Mouse (Mus musculus): Measurements from ENCODE around the gene Usp30. TPM values are rescaled to one million over a fixed set of nuclear protein-coding genes. Genes with fewer than 3 reads are reported as not detected.
A peak's percentile ranks its signal among the peaks of the same experiment; 100 is the strongest.

The Usp30 gene
- polyA plus RNA-seq, 1 experiment from 2014 or later, result 10.8 TPM

DNA sequence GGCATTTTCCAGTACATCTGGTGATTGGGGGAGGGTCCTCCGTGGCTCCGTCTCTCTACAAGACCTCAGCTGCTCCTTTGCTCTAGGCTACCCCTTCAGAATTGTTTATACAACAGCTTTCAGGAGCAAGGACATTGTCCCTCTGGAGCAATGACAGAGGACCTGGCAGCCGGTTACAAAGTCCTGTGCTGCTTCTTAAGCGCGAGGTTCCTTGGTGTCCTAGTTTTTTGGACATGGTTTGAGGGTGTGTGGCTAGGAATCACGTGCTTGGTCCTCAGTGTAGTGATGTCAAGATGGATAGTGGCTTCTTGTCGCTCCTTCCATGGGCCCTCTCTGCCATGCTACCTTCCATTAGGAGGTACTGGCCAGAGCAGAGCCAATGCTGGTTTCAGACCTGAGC, 30.9 kb upstream of the Usp30 start:
- DNase-seq (no peak), ATAC-seq (ENCODE audit: insufficient read depth) (no peak)
- no peak overlapping the region for H3K27ac ChIP-seq (ENCODE audit: low read depth)
- H3K4me1 ChIP-seq (ENCODE audit: insufficient read depth), result no peaks in the 10 kb centered on the region
- no peak for TF ChIP-seq CTCF (IDR thresholded peaks at IDR 0.05; ENCODE audit: low read depth)
- 62% methylated on average over 7 of the region's 7 CpGs for WGBS
- no peaks in the 10 kb centered on the region for H3K9me3 ChIP-seq (ENCODE audit: low read depth, low read length)
- H3K9ac ChIP-seq, result no peak overlapping the region
- no peak overlapping the region for H3K4me3 ChIP-seq (ENCODE audit: low read depth, low read length)
- H3K27me3 ChIP-seq (ENCODE audit: insufficient read depth, low read length), result no peaks in the 10 kb centered on the region
- H3K36me3 ChIP-seq (ENCODE audit: insufficient read depth), result no peaks in the 10 kb centered on the region
- H3K4me2 ChIP-seq, result no peak overlapping the region

DNA sequence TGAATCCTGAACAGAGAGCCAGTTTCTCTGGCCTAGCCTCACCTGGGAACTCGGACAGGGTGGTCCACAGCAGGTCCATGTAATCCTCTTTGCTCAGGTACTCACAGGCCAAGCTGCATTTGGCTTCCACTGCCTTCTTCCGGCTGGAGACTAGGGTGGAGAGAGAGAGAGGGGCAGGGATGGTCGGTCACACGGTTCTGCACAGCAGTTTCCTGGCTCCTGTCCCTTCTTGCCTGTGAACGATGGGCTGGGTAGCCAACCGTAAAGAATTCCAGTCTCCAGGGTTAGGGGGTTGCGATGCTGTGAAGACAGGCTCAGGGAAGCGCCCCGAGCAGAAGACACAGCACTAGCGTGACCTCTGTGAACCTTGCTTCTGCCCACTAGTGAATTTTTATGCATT, 30.1 kb upstream of the Usp30 start:
- Histone ChIP-seq H3K27ac (ENCODE audit: low read depth) (no peak overlapping the region), H3K27me3 (ENCODE audit: insufficient read depth, low read length) (no peaks in the 10 kb centered on the region), H3K4me2 (no peak overlapping the region), H3K4me1 (ENCODE audit: insufficient read depth) (no peaks in the 10 kb centered on the region), H3K36me3 (ENCODE audit: insufficient read depth) (no peaks in the 10 kb centered on the region), H3K9ac (no peak overlapping the region), H3K9me3 (ENCODE audit: low read depth, low read length) (no peaks in the 10 kb centered on the region), H3K4me3 (ENCODE audit: low read depth, low read length) (no peak overlapping the region)
- no peak for ATAC-seq (ENCODE audit: insufficient read depth)
- no peak for TF ChIP-seq CTCF (IDR thresholded peaks at IDR 0.05; ENCODE audit: low read depth)
- DNase-seq, result no peak
- 69% methylated on average over 10 of the region's 10 CpGs for WGBS

DNA sequence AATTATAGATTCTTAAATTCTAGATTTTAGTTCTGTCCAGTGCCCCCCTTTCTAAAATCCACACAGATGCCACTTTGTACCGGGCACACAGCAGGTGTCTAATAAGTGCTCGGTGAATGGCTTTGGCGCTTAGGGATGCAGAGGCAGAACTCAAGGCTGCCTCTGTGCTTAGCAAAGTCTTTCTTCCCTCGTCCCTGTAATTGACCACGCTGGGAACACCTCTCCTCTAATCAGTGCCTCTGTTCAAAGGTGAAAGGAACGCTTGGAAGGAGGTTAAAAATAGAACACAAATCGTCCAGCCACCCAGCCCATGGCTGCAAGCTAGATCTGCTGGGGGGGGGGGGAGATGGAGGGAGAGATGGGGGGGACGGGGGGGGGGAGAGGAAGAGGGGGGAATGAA, 24.8 kb upstream of the Usp30 start:
- Histone ChIP-seq H3K36me3 (ENCODE audit: insufficient read depth) (no peaks in the 10 kb centered on the region), H3K27me3 (ENCODE audit: insufficient read depth, low read length) (no peaks in the 10 kb centered on the region), H3K4me2 (no peak overlapping the region), H3K9me3 (ENCODE audit: low read depth, low read length) (no peaks in the 10 kb centered on the region), H3K9ac (no peak overlapping the region), H3K4me3 (ENCODE audit: low read depth, low read length) (no peak overlapping the region), H3K4me1 (ENCODE audit: insufficient read depth) (no peaks in the 10 kb centered on the region), H3K27ac (ENCODE audit: low read depth) (no peak overlapping the region)
- no peak for DNase-seq
- 28% methylated on average over 8 of the region's 8 CpGs for WGBS
- no peak for ATAC-seq (ENCODE audit: insufficient read depth)
- no peak for TF ChIP-seq CTCF (IDR thresholded peaks at IDR 0.05; ENCODE audit: low read depth)

DNA sequence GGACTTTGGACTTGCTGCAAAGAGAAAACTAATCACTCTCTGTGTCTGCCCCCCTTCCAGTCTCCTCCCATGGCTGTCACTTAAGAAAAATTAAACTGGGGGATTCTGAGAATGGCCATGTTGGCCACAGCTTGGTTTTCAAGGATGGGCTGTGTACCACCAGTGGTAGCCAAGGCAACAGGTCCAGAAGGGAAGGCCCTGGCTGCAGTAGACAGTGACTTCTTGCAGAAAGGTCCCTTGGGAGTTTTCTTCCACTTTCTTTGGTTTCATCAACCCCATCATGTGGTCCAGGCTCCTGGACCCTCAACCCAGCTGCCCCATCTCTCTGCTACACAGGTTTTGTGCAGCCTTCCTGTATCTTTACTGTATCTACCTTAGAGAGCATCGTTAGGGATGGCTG, 24.4 kb upstream of the Usp30 start:
- no peaks in the 10 kb centered on the region for H3K4me1 ChIP-seq (ENCODE audit: insufficient read depth)
- no peak overlapping the region for H3K4me2 ChIP-seq
- no peaks in the 10 kb centered on the region for H3K36me3 ChIP-seq (ENCODE audit: insufficient read depth)
- DNase-seq (no peak), ATAC-seq (ENCODE audit: insufficient read depth) (no peak)
- 69% methylated on average over 1 of the region's 1 CpGs for WGBS
- H3K4me3 ChIP-seq (ENCODE audit: low read depth, low read length), result no peak overlapping the region
- H3K9me3 ChIP-seq (ENCODE audit: low read depth, low read length), result no peaks in the 10 kb centered on the region
- TF ChIP-seq CTCF (IDR thresholded peaks at IDR 0.05; ENCODE audit: low read depth), result no peak
- no peak overlapping the region for H3K9ac ChIP-seq
- no peak overlapping the region for H3K27ac ChIP-seq (ENCODE audit: low read depth)
- H3K27me3 ChIP-seq (ENCODE audit: insufficient read depth, low read length), result no peaks in the 10 kb centered on the region

DNA sequence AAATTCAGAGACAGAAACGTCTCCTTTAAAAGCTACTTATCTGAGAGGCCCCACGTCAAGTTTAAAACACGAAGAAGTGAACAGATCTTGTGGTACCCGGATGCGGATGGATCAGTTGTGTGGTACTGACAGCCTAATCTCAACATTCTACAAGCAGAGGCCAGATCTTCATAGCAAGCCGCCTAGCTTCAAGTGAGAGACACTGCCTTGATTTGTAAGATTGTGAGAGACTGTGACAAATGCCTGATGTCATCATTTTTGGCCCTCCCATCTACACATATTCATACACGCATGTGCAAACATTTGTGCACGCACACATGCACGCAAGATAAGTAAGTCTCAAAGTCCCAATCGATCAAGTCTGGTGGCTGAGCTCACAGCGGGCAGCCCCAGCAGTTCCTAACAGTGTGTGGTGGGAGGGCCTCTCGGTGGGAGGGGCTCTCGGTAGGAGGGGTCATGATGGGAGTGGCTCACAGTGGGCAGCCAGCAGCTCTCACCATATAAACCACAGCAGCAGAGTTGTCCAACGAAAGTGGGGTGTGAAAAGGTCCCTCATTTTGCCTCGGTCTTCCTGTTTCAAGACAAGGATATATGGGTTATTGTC, 23.8 kb upstream of the Usp30 start:
- no peaks in the 10 kb centered on the region for H3K4me1 ChIP-seq (ENCODE audit: insufficient read depth)
- TF ChIP-seq CTCF (IDR thresholded peaks at IDR 0.05; ENCODE audit: low read depth), result no peak; the same call in 1 of the 2 replicates
- no peaks in the 10 kb centered on the region for H3K36me3 ChIP-seq (ENCODE audit: insufficient read depth)
- H3K4me2 ChIP-seq, result 0 out of 2 replicates have a peak overlapping the region, but pooled peaks have one; percentile 30
- H3K9me3 ChIP-seq (ENCODE audit: low read depth, low read length), result no peaks in the 10 kb centered on the region
- H3K4me3 ChIP-seq (ENCODE audit: low read depth, low read length), result no peak overlapping the region
- DNase-seq, result peak; percentile 70
- WGBS, result 12% methylated on average over 15 of the region's 15 CpGs
- H3K9ac ChIP-seq, result no peak overlapping the region
- no peaks in the 10 kb centered on the region for H3K27me3 ChIP-seq (ENCODE audit: insufficient read depth, low read length)
- ATAC-seq (ENCODE audit: insufficient read depth), result peak; percentile 82
- no peak overlapping the region for H3K27ac ChIP-seq (ENCODE audit: low read depth)

DNA sequence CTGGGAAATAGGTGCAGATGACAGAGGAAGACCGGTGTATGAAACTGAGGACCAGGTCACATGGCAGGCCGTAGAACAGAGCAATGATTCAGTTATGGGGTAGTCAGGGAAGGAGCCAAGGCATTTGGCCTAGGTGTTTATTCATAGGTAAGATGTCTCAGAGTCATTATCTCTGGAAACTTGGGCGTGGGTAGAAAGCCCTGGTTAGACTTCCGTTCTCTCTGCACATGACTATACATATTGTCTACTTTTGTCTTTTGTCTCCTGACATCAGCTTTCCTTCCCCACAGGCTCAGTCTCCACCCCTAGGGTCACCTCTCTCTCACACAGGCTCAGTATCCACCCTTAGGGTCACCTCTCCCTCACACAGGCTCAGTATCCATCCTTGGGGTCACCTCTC, 21.5 kb upstream of the Usp30 start:
- Histone ChIP-seq H3K4me3 (ENCODE audit: low read depth, low read length) (no peak overlapping the region), H3K4me1 (ENCODE audit: insufficient read depth) (no peaks in the 10 kb centered on the region), H3K4me2 (no peak overlapping the region), H3K27ac (ENCODE audit: low read depth) (no peak overlapping the region), H3K36me3 (ENCODE audit: insufficient read depth) (no peaks in the 10 kb centered on the region), H3K9ac (no peak overlapping the region), H3K9me3 (ENCODE audit: low read depth, low read length) (no peaks in the 10 kb centered on the region), H3K27me3 (ENCODE audit: insufficient read depth, low read length) (no peaks in the 10 kb centered on the region)
- TF ChIP-seq CTCF (IDR thresholded peaks at IDR 0.05; ENCODE audit: low read depth), result no peak
- DNase-seq, result no peak
- WGBS, result 65% methylated on average over 4 of the region's 4 CpGs
- no peak for ATAC-seq (ENCODE audit: insufficient read depth)

DNA sequence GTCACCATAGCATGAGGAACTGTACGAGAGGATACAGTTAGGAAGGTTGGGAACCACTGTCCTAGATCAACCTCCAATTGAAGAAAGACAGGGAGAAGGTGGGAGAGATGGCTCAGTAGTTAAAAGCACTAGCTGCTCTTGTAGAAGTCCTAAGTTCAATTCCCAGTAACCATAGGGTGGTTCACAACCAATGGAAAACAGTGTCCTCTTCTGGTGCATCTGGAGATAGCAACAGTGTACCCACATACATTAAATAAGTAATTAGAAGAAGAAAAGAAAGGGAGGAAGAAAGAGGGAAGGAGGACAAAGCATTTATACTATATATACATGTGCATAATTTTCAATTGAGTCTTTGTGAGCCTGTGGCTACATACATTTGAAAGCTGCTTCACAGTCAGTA, 20.1 kb upstream of the Usp30 start:
- no peak overlapping the region for H3K9ac ChIP-seq
- WGBS, result 66% methylated on average over 1 of the region's 1 CpGs
- no peak overlapping the region for H3K27ac ChIP-seq (ENCODE audit: low read depth)
- H3K9me3 ChIP-seq (ENCODE audit: low read depth, low read length), result no peaks in the 10 kb centered on the region
- H3K4me1 ChIP-seq (ENCODE audit: insufficient read depth), result no peaks in the 10 kb centered on the region
- H3K27me3 ChIP-seq (ENCODE audit: insufficient read depth, low read length), result no peaks in the 10 kb centered on the region
- H3K36me3 ChIP-seq (ENCODE audit: insufficient read depth), result no peaks in the 10 kb centered on the region
- H3K4me3 ChIP-seq (ENCODE audit: low read depth, low read length), result no peak overlapping the region
- DNase-seq (peak; percentile 66), ATAC-seq (ENCODE audit: insufficient read depth) (no peak)
- H3K4me2 ChIP-seq, result no peak overlapping the region
- TF ChIP-seq CTCF (IDR thresholded peaks at IDR 0.05; ENCODE audit: low read depth), result peak; percentile 67

DNA sequence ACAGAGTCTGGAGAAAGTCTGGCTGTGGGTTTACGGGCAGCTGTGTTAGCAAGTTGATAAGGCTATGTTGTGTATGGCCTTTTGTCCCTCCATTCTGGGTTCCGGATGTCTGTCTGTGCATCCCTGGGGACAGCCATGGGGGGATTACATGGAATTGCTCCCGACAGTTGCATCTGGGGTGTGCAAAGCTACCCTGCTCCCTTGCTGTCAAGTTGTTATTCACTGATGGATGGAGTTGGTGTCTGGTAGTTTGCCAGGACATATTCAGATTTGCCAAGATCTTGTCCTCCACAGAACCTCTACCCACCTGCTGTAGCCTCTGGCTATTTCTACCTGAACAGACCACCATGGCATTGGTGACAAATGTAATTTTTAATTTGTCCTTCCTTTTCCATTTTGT, 19.1 kb upstream of the Usp30 start:
- Histone ChIP-seq H3K36me3 (ENCODE audit: insufficient read depth) (no peaks in the 10 kb centered on the region), H3K4me3 (ENCODE audit: low read depth, low read length) (no peak overlapping the region), H3K4me1 (ENCODE audit: insufficient read depth) (no peaks in the 10 kb centered on the region), H3K27me3 (ENCODE audit: insufficient read depth, low read length) (no peaks in the 10 kb centered on the region), H3K27ac (ENCODE audit: low read depth) (no peak overlapping the region), H3K9me3 (ENCODE audit: low read depth, low read length) (no peaks in the 10 kb centered on the region), H3K9ac (no peak overlapping the region), H3K4me2 (no peak overlapping the region)
- DNase-seq, result no peak
- 53% methylated on average over 3 of the region's 3 CpGs for WGBS
- no peak for TF ChIP-seq CTCF (IDR thresholded peaks at IDR 0.05; ENCODE audit: low read depth)
- ATAC-seq (ENCODE audit: insufficient read depth), result no peak

Data from lung, embryonic 14.5 days (tissue).